Mouse (Mus musculus): Measurements from ENCODE around the gene Cygb. TPM values are rescaled to one million over a fixed set of nuclear protein-coding genes. Genes with fewer than 3 reads are reported as not detected.

Gene Cygb
- total and polyA plus RNA-seq, 3 experiments, result 2.2 to 8.7 TPM; not detected in 1

- no peaks in the 10 kb centered on the region; a peak in 1 of 4 replicates for H3K27me3 ChIP-seq (ENCODE audit: control insufficient read depth in 1 of 2, insufficient read depth in 2 of 2, low read length in 2 of 2)
- H3K4me1 ChIP-seq (ENCODE audit: control insufficient read depth in 1 of 2, insufficient read depth in 2 of 2, low read length in 2 of 2), result no peaks in the 10 kb centered on the region
- TF ChIP-seq CHD1 (IDR thresholded peaks at IDR 0.05; ENCODE audit: low read depth, low read length) (no peak), POLR2AphosphoS5 (IDR thresholded peaks at IDR 0.05; ENCODE audit: borderline replicate concordance, low read depth, low read length) (no peak), RCOR1 (IDR thresholded peaks at IDR 0.05; ENCODE audit: low read depth, low read length) (no peak), NRF1 (IDR thresholded peaks at IDR 0.05; ENCODE audit: insufficient read depth, low read depth, low read length, poor library complexity, severe bottlenecking) (no peak), ETS1 (IDR thresholded peaks at IDR 0.05; ENCODE audit: low read depth, low read length) (no peak), EP300 (IDR thresholded peaks at IDR 0.05; ENCODE audit: low read depth in 1 of 2, low read length in 2 of 2) (no peak), TCF12 (IDR thresholded peaks at IDR 0.05; ENCODE audit: low read depth, low read length) (no peak), ELF1 (IDR thresholded peaks at IDR 0.05; ENCODE audit: low read depth, low read length) (no peak), GABPA (IDR thresholded peaks at IDR 0.05; ENCODE audit: low read depth, low read length) (no peak), KAT2A (conservative IDR thresholded peaks at IDR 0.05; ENCODE audit: low read depth, low read length) (no peak), GATA1 (IDR thresholded peaks at IDR 0.05; ENCODE audit: low read depth, low read length) (no peak), MAZ (IDR thresholded peaks at IDR 0.05; ENCODE audit: low read depth, low read length) (no peak), POLR2AphosphoS2 (IDR thresholded peaks at IDR 0.05; ENCODE audit: low read length) (no peak), CTCF (IDR thresholded peaks at IDR 0.05 in 2 of 3, conservative IDR thresholded peaks at IDR 0.05 in 1 of 3; ENCODE audit: control insufficient read depth in 1 of 3, insufficient read depth in 1 of 3, low read depth in 2 of 3, low read length in 3 of 3, poor library complexity in 1 of 3, severe bottlenecking in 1 of 3) (no peak), MAFK (IDR thresholded peaks at IDR 0.05; ENCODE audit: borderline replicate concordance, low read depth, low read length) (no peak), ZKSCAN1 (IDR thresholded peaks at IDR 0.05; ENCODE audit: low read depth, low read length) (no peak)
- no peak overlapping the region for H3K4me3 ChIP-seq (ENCODE audit: control insufficient read depth in 1 of 2, insufficient read depth in 1 of 2, low read depth in 2 of 2, low read length in 2 of 2)
- H3K36me3 ChIP-seq (ENCODE audit: control insufficient read depth in 1 of 2, insufficient read depth in 2 of 2, low read length in 2 of 2), result no peaks in the 10 kb centered on the region
- H3K9ac ChIP-seq (ENCODE audit: control insufficient read depth, low read depth, low read length, poor library complexity, severe bottlenecking), result no peak overlapping the region
- no peak overlapping the region for H3K27ac ChIP-seq (ENCODE audit: control insufficient read depth, low read depth, low read length)
- no peak for DNase-seq (ENCODE audit: low read depth, low spot score)
- H3K79me2 ChIP-seq (ENCODE audit: control insufficient read depth, insufficient read depth, low read length, poor library complexity), result no peaks in the 10 kb centered on the region
- H3K9me3 ChIP-seq (replicated peaks; ENCODE audit: insufficient read depth, low read length), result no peaks in the 10 kb centered on the region
These were observed 43.4 kb upstream of the Cygb start for GRCm38 (mm10) chr11:116697521-116697920.

- TF ChIP-seq NRF1 (IDR thresholded peaks at IDR 0.05; ENCODE audit: insufficient read depth, low read depth, low read length, poor library complexity, severe bottlenecking) (no peak), GATA1 (IDR thresholded peaks at IDR 0.05; ENCODE audit: low read depth, low read length) (no peak), ELF1 (IDR thresholded peaks at IDR 0.05; ENCODE audit: low read depth, low read length) (no peak), TBP (IDR thresholded peaks at IDR 0.05; ENCODE audit: low read depth, low read length) (no peak), ZKSCAN1 (IDR thresholded peaks at IDR 0.05; ENCODE audit: low read depth, low read length) (no peak), ZMIZ1 (IDR thresholded peaks at IDR 0.05; ENCODE audit: low read depth, low read length) (no peak)
- H3K36me3 ChIP-seq (ENCODE audit: control insufficient read depth in 1 of 2, insufficient read depth in 2 of 2, low read length in 2 of 2), result no peaks in the 10 kb centered on the region
- no peak overlapping the region for H3K4me3 ChIP-seq (ENCODE audit: control insufficient read depth in 1 of 2, insufficient read depth in 1 of 2, low read depth in 2 of 2, low read length in 2 of 2)
- no peaks in the 10 kb centered on the region for H3K79me2 ChIP-seq (ENCODE audit: control insufficient read depth, insufficient read depth, low read length, poor library complexity)
- no peaks in the 10 kb centered on the region for H3K9me3 ChIP-seq (replicated peaks; ENCODE audit: insufficient read depth, low read length)
- no peaks in the 10 kb centered on the region for H3K27me3 ChIP-seq (ENCODE audit: control insufficient read depth in 1 of 2, insufficient read depth in 2 of 2, low read length in 2 of 2)
- H3K9ac ChIP-seq (ENCODE audit: control insufficient read depth, low read depth, low read length, poor library complexity, severe bottlenecking), result no peak overlapping the region
- DNase-seq (ENCODE audit: low read depth, low spot score), result no peak
- no peak overlapping the region for H3K27ac ChIP-seq (ENCODE audit: control insufficient read depth, low read depth, low read length)
- no peaks in the 10 kb centered on the region for H3K4me1 ChIP-seq (ENCODE audit: control insufficient read depth in 1 of 2, insufficient read depth in 2 of 2, low read length in 2 of 2)
These were observed 42.3 kb upstream of the Cygb start for GRCm38 (mm10) chr11:116696426-116696825.
